Mouse (Mus musculus) urinary bladder, postnatal 36 days (tissue): ENCODE measurements around the gene Abi3bp.

Source experiments
- DNase-seq, 2 experiments: peaks; one replicate each; pipeline ENCODE4 v3.0.0; 2022; ENCODE audit warnings: low spot score in 2 of 2, mixed read lengths in 1 of 2

The Abi3bp gene

GRCm38 (mm10) chr16:56503941-56504340 is 26.3 kb downstream of the Abi3bp start:
- no peak for DNase-seq

- DNase-seq, result no peak
Observed at GRCm38 (mm10) chr16:56518024-56518423, 40.3 kb downstream of the Abi3bp start.

GRCm38 (mm10) chr16:56524359-56524758 is 46.7 kb downstream of the Abi3bp start:
- DNase-seq, result no peak

- no peak for DNase-seq
Observed at GRCm38 (mm10) chr16:56526482-56526881, 48.8 kb downstream of the Abi3bp start.

GRCm38 (mm10) chr16:56528079-56528688 is 50.5 kb downstream of the Abi3bp start:
- peak in 1 of 2 experiments; percentile 13 for DNase-seq

- DNase-seq, result peak; percentile 14 to 15
Observed at GRCm38 (mm10) chr16:56579536-56579935, 101.9 kb downstream of the Abi3bp start.

- no peak for DNase-seq
Observed at GRCm38 (mm10) chr16:56593581-56593980, 115.9 kb downstream of the Abi3bp start.

- DNase-seq, result no peak
Observed at GRCm38 (mm10) chr16:56594866-56595265, 117.2 kb downstream of the Abi3bp start.

GRCm38 (mm10) chr16:56598427-56598826 is 120.7 kb downstream of the Abi3bp start:
- DNase-seq, result no peak

- no peak for DNase-seq
Observed at GRCm38 (mm10) chr16:56602394-56602793, 124.7 kb downstream of the Abi3bp start.

GRCm38 (mm10) chr16:56610572-56610971 is 132.9 kb downstream of the Abi3bp start:
- no peak for DNase-seq

- no peak for DNase-seq
Observed at GRCm38 (mm10) chr16:56611096-56611867, 133.6 kb downstream of the Abi3bp start.

- no peak for DNase-seq
Observed at GRCm38 (mm10) chr16:56638544-56638943, 160.9 kb downstream of the Abi3bp start.

GRCm38 (mm10) chr16:56645251-56645650 is 167.6 kb downstream of the Abi3bp start:
- DNase-seq, result no peak

GRCm38 (mm10) chr16:56646382-56647172 is 168.9 kb downstream of the Abi3bp start:
- no peak for DNase-seq

GRCm38 (mm10) chr16:56655193-56655910 is 177.7 kb downstream of the Abi3bp start:
- DNase-seq, result no peak

- DNase-seq, result no peak
Observed at GRCm38 (mm10) chr16:56658866-56659265, 181.2 kb downstream of the Abi3bp start.

- no peak for DNase-seq
Observed at GRCm38 (mm10) chr16:56669520-56669919, 191.8 kb downstream of the Abi3bp start.

GRCm38 (mm10) chr16:56670941-56671340 is 193.3 kb downstream of the Abi3bp start:
- peak; percentile 23 to 30 for DNase-seq

GRCm38 (mm10) chr16:56673420-56673819 is 195.7 kb downstream of the Abi3bp start:
- no peak for DNase-seq

- no peak for DNase-seq
Observed at GRCm38 (mm10) chr16:56677146-56677545, 199.5 kb downstream of the Abi3bp start.
